Mouse (Mus musculus): Measurements from ENCODE around the gene Ppid. TPM values are rescaled to one million over a fixed set of nuclear protein-coding genes. Genes with fewer than 3 reads are reported as not detected.

Gene Ppid
- total RNA-seq, 1 experiment, result 159 TPM

GRCm38 (mm10) chr3:79551826-79552552 lies 39.2 kb upstream of the Ppid start:
- in situ Hi-C loops (cut with MboI; ENCODE audit: low sequenced_read_pairs in 2 of 2, unreplicated experiment in 2 of 2), result no loop called here
- DNase-seq (ENCODE audit: low read depth, low spot score), result no peak
- Histone ChIP-seq H3K9me3 (ENCODE audit: control insufficient read depth, insufficient read depth, low read depth, low read length) (no peaks in the 10 kb centered on the region), H3K36me3 (ENCODE audit: control insufficient read depth, insufficient read depth, low read length, poor library complexity, severe bottlenecking) (no peaks in the 10 kb centered on the region), H3K27ac (ENCODE audit: insufficient read depth, low read depth, low read length, poor library complexity, severe bottlenecking) (no peak overlapping the region), H3K4me1 (ENCODE audit: control insufficient read depth in 2 of 2, insufficient read depth in 2 of 2, low read length in 2 of 2, poor library complexity in 1 of 2) (peaks cover 2 to 12% of the 10 kb centered on the region in 2 experiments; a peak in 2 of 4 replicates), H3K9ac (ENCODE audit: insufficient read depth, low read depth, low read length, poor library complexity, severe bottlenecking) (no peak overlapping the region), H3K4me3 (ENCODE audit: insufficient read depth in 1 of 2, low read depth in 1 of 2, low read length in 2 of 2, poor library complexity in 1 of 2, severe bottlenecking in 1 of 2) (no peak overlapping the region)
- TF ChIP-seq ZC3H11A (IDR thresholded peaks at IDR 0.05; ENCODE audit: borderline replicate concordance, low read depth, low read length), result no peak
- TF ChIP-seq ZNF384 (IDR thresholded peaks at IDR 0.05; ENCODE audit: low read depth, low read length), result no peak
- TF ChIP-seq HCFC1 (IDR thresholded peaks at IDR 0.05; ENCODE audit: borderline replicate concordance, insufficient read depth, low read length), result no peak
- no peak for TF ChIP-seq CHD2 (IDR thresholded peaks at IDR 0.05; ENCODE audit: low read depth, low read length)
- TF ChIP-seq MAFK (IDR thresholded peaks at IDR 0.05; ENCODE audit: insufficient read depth, low read depth, low read length), result no peak

GRCm38 (mm10) chr3:79553779-79554178 lies 37.4 kb upstream of the Ppid start:
- TF ChIP-seq CHD2 (IDR thresholded peaks at IDR 0.05; ENCODE audit: low read depth, low read length), result no peak
- no peak for TF ChIP-seq ZC3H11A (IDR thresholded peaks at IDR 0.05; ENCODE audit: borderline replicate concordance, low read depth, low read length)
- no peak for TF ChIP-seq ZNF384 (IDR thresholded peaks at IDR 0.05; ENCODE audit: low read depth, low read length)
- no peak for TF ChIP-seq HCFC1 (IDR thresholded peaks at IDR 0.05; ENCODE audit: borderline replicate concordance, insufficient read depth, low read length)
- no peak for TF ChIP-seq MAFK (IDR thresholded peaks at IDR 0.05; ENCODE audit: insufficient read depth, low read depth, low read length)
- Histone ChIP-seq H3K4me1 (ENCODE audit: control insufficient read depth in 2 of 2, insufficient read depth in 2 of 2, low read length in 2 of 2, poor library complexity in 1 of 2) (peaks cover 2 to 12% of the 10 kb centered on the region in 2 experiments; a peak in 2 of 4 replicates), H3K9ac (ENCODE audit: insufficient read depth, low read depth, low read length, poor library complexity, severe bottlenecking) (no peak overlapping the region), H3K36me3 (ENCODE audit: control insufficient read depth, insufficient read depth, low read length, poor library complexity, severe bottlenecking) (no peaks in the 10 kb centered on the region), H3K9me3 (ENCODE audit: control insufficient read depth, insufficient read depth, low read depth, low read length) (no peaks in the 10 kb centered on the region), H3K27ac (ENCODE audit: insufficient read depth, low read depth, low read length, poor library complexity, severe bottlenecking) (no peak overlapping the region), H3K4me3 (ENCODE audit: insufficient read depth in 1 of 2, low read depth in 1 of 2, low read length in 2 of 2, poor library complexity in 1 of 2, severe bottlenecking in 1 of 2) (no peak overlapping the region)
- no peak for DNase-seq (ENCODE audit: low read depth, low spot score)
- in situ Hi-C loops (cut with MboI; ENCODE audit: low sequenced_read_pairs in 2 of 2, unreplicated experiment in 2 of 2), result no loop called here

- no peak overlapping the region for H3K9ac ChIP-seq (ENCODE audit: insufficient read depth, low read depth, low read length, poor library complexity, severe bottlenecking)
- peaks cover 2 to 9% of the 10 kb centered on the region in 2 experiments; a peak in 2 of 4 replicates for H3K4me1 ChIP-seq (ENCODE audit: control insufficient read depth in 2 of 2, insufficient read depth in 2 of 2, low read length in 2 of 2, poor library complexity in 1 of 2)
- no peak overlapping the region for H3K4me3 ChIP-seq (ENCODE audit: insufficient read depth in 1 of 2, low read depth in 1 of 2, low read length in 2 of 2, poor library complexity in 1 of 2, severe bottlenecking in 1 of 2)
- in situ Hi-C loops (cut with MboI; ENCODE audit: low sequenced_read_pairs in 2 of 2, unreplicated experiment in 2 of 2), result no loop called here
- no peaks in the 10 kb centered on the region for H3K36me3 ChIP-seq (ENCODE audit: control insufficient read depth, insufficient read depth, low read length, poor library complexity, severe bottlenecking)
- no peak overlapping the region for H3K27ac ChIP-seq (ENCODE audit: insufficient read depth, low read depth, low read length, poor library complexity, severe bottlenecking)
- no peak for DNase-seq (ENCODE audit: low read depth, low spot score)
- TF ChIP-seq ZC3H11A (IDR thresholded peaks at IDR 0.05; ENCODE audit: borderline replicate concordance, low read depth, low read length), result no peak
- TF ChIP-seq CHD2 (IDR thresholded peaks at IDR 0.05; ENCODE audit: low read depth, low read length), result no peak
- TF ChIP-seq HCFC1 (IDR thresholded peaks at IDR 0.05; ENCODE audit: borderline replicate concordance, insufficient read depth, low read length), result no peak
- no peak for TF ChIP-seq ZNF384 (IDR thresholded peaks at IDR 0.05; ENCODE audit: low read depth, low read length)
- TF ChIP-seq MAFK (IDR thresholded peaks at IDR 0.05; ENCODE audit: insufficient read depth, low read depth, low read length), result no peak
- no peaks in the 10 kb centered on the region for H3K9me3 ChIP-seq (ENCODE audit: control insufficient read depth, insufficient read depth, low read depth, low read length)
Measured at GRCm38 (mm10) chr3:79555061-79555460, 36.1 kb upstream of the Ppid start.

DNA sequence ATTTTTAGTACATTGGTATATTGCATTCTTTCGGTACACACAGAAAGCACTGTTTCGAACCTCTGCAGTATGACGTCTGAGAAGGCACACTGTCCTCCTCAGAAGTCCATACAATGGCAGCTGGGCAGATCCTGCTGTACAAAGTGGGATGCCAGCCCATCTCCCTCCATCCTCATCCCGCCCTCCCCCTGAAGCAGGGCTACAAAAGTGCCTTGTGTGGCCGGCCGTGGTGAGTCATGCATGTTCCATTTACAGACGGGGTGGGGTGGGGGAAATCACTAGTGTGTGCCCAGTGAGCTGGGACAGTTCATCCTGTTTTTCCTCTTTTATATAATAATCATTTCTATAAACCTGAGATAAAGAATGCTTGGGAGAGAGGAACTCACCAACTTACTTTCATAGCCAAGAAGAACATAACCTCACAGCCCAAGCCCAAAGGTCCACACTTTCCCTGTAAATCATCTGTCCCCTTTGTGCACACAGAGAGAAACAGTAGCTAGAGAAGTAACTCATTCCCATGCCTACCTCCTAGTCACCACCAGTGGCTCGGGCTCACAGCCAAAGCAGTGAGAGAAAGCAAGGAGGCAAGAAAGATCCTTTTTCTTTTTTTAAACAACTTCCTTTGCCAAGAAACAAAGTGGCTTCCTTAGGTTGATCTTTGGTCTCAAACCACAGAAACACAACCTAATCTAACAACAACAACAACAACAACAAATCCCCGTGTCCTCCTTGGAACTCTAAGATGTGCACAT lies 31.9 kb upstream of the Ppid start:
- Histone ChIP-seq H3K9me3 (ENCODE audit: control insufficient read depth, insufficient read depth, low read depth, low read length) (no peaks in the 10 kb centered on the region), H3K36me3 (ENCODE audit: control insufficient read depth, insufficient read depth, low read length, poor library complexity, severe bottlenecking) (no peaks in the 10 kb centered on the region), H3K4me1 (ENCODE audit: control insufficient read depth in 2 of 2, insufficient read depth in 2 of 2, low read length in 2 of 2, poor library complexity in 1 of 2) (no peaks in the 10 kb centered on the region; a peak in 1 of 4 replicates), H3K27ac (ENCODE audit: insufficient read depth, low read depth, low read length, poor library complexity, severe bottlenecking) (no peak overlapping the region), H3K4me3 (ENCODE audit: insufficient read depth in 1 of 2, low read depth in 1 of 2, low read length in 2 of 2, poor library complexity in 1 of 2, severe bottlenecking in 1 of 2) (no peak overlapping the region), H3K9ac (ENCODE audit: insufficient read depth, low read depth, low read length, poor library complexity, severe bottlenecking) (no peak overlapping the region)
- DNase-seq (ENCODE audit: low read depth, low spot score), result no peak
- no peak for TF ChIP-seq CHD2 (IDR thresholded peaks at IDR 0.05; ENCODE audit: low read depth, low read length)
- TF ChIP-seq ZNF384 (IDR thresholded peaks at IDR 0.05; ENCODE audit: low read depth, low read length), result no peak
- no peak for TF ChIP-seq MAFK (IDR thresholded peaks at IDR 0.05; ENCODE audit: insufficient read depth, low read depth, low read length)
- TF ChIP-seq ZC3H11A (IDR thresholded peaks at IDR 0.05; ENCODE audit: borderline replicate concordance, low read depth, low read length), result no peak
- no peak for TF ChIP-seq HCFC1 (IDR thresholded peaks at IDR 0.05; ENCODE audit: borderline replicate concordance, insufficient read depth, low read length)
- in situ Hi-C loops (cut with MboI; ENCODE audit: low sequenced_read_pairs in 2 of 2, unreplicated experiment in 2 of 2), result no loop called here
